Mouse (Mus musculus) Patski (cell line): Measurements from ENCODE around the gene Map6. TPM values are rescaled to one million over a fixed set of nuclear protein-coding genes. Genes with fewer than 3 reads are reported as not detected.
A peak's percentile ranks its signal among the peaks of the same experiment; 100 is the strongest.

Source experiments
- ATAC-seq: fragments of 100-300 bp; one replicate; pipeline ENCODE4 v1.8.0; 2021
- CTCF ChIA-PET: fragments of 350-600 bp; sonication (Branson Sonifier 250); formaldehyde crosslinking; loops from one replicate; lab custom pipeline; 2022; ENCODE audit warnings: inconsistent platforms; lab: Charles Lee
- POLR2A ChIA-PET: fragments of 350-600 bp; sonication (Branson Sonifier 250); formaldehyde crosslinking; loops from one replicate; lab custom pipeline; 2022; ENCODE audit warnings: antibody characterized with exemption, inconsistent platforms; lab: Charles Lee
- DNase-seq: peaks from one replicate; pipeline ENCODE4 v3.0.0-alpha.2; 2011; ENCODE audit warnings: low read depth, low spot score
- H3K27me3 ChIP-seq: fragments of 371-371 bp; one replicate; pipeline ENCODE4 v1.5.1; 2021
- CTCF ChIP-seq: fragments of 100-300 bp; IDR thresholded peaks from one replicate; pipeline ENCODE4 v1.5.1; 2021
- in situ Hi-C: fragments of 300-500 bp; cut with MboI; formaldehyde crosslinking; loops from 3 replicates; pipeline ENCODE4 v1.11.1; 2018; ENCODE audit warnings: low pct_unique_long_range_greater_than_20kb, mixed read lengths
- polyA plus RNA-seq: library from polyadenylated mRNA; unstranded; gene quantifications from one replicate; pipeline ENCODE4 v1.2.3, GENCODE M21; 2021

Map6 gene
- polyA plus RNA-seq, 1 experiment from 2014 or later = 15.8 TPM

DNA sequence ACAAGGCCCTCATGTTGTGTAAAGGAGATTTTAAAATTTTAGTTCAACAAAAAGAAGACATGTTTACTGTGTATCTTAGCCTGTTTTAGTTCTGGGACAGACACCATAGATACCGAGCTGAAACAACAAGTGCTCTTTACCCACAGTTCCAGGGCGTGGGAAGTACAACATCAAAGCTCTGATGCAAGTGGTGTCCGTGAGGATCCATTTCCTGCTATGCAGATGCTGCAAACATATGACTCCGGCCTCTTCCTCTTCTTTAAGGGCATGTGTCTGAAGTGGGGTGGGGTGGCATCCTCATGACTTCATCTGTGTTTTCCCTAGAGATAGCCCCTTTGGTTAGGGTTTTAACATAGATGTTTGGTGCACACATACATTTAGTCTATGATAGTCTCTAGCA, 3.7 kb upstream of the Map6 start:
- TF ChIP-seq CTCF = no peak
- no peaks in the 10 kb centered on the region for H3K27me3 ChIP-seq
- DNase-seq = no peak
- CTCF ChIA-PET = no interaction called here
- ATAC-seq = no peak
- in situ Hi-C loops = no loop called here
- POLR2A ChIA-PET = no interaction called here

DNA sequence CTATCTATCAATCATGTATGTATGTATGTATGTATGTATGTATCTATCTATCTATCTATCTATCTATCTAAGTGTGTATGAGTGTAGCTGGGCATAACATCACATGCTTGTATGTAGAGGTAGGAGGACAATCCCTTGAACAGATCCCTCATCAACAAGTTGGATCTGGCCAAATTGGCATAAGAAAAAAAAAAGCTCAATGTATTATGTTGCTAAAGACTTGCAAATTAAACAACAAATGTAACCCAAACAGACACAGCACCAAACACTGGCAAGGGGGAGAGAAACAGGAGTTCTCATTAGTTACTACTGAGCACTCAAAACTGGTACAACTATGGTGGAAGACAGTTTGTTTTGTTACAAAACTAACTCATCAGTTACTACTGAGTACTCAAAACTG, 2.6 kb upstream of the Map6 start:
- in situ Hi-C loops = no loop called here

DNA sequence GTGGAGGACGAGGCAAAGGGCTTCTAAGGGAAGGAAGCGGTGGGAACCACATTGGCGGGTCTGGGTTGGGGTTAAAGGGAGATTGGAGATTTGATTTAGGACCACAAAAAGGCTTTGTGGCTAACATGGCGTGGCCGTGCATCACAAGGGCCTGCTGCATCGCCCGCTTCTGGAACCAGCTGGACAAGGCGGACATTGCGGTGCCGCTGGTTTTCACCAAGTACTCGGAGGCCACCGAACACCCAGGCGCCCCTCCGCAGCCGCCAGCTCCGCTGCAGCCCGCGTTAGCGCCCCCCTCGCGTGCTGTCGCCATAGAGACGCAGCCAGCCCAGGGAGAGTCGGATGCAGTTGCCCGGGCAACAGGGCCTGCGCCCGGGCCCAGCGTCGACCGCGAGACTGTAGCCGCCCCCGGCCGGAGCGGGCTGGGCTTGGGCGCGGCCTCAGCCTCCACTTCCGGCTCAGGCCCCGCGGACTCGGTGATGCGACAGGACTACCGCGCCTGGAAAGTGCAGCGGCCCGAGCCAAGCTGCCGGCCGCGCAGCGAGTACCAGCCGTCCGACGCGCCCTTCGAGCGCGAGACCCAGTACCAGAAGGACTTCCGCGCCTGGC, 754 bp downstream of the Map6 start:
- ChIA-PET CTCF (no interaction called here), POLR2A (no interaction called here)
- DNase-seq (no peak), ATAC-seq (peak; percentile 54)
- in situ Hi-C loops = no loop called here
- H3K27me3 ChIP-seq = no peaks in the 10 kb centered on the region
- no peak for TF ChIP-seq CTCF

More for the DNA sequence above, 2.6 kb upstream of the Map6 start:
- DNase-seq = no peak
- TF ChIP-seq CTCF = no peak
- POLR2A ChIA-PET = no interaction called here
- no peak for ATAC-seq
- CTCF ChIA-PET = no interaction called here
- no peaks in the 10 kb centered on the region for H3K27me3 ChIP-seq

DNA sequence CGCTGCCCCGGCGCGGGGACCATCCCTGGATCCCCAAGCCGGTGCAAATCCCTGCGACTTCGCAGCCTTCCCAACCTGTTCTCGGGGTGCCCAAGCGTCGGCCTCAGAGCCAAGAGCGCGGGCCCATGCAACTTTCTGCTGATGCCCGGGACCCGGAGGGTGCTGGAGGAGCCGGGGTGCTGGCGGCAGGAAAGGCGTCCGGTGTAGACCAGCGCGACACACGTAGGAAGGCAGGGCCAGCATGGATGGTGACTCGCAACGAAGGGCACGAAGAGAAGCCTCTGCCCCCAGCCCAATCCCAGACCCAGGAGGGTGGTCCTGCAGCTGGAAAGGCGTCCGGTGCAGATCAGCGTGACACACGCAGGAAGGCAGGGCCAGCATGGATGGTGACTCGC, 1.3 kb downstream of the Map6 start:
- ChIA-PET CTCF (no interaction called here), POLR2A (no interaction called here)
- DNase-seq (no peak), ATAC-seq (peak; percentile 44)
- TF ChIP-seq CTCF = no peak
- in situ Hi-C loops = no loop called here
- H3K27me3 ChIP-seq = no peaks in the 10 kb centered on the region

DNA sequence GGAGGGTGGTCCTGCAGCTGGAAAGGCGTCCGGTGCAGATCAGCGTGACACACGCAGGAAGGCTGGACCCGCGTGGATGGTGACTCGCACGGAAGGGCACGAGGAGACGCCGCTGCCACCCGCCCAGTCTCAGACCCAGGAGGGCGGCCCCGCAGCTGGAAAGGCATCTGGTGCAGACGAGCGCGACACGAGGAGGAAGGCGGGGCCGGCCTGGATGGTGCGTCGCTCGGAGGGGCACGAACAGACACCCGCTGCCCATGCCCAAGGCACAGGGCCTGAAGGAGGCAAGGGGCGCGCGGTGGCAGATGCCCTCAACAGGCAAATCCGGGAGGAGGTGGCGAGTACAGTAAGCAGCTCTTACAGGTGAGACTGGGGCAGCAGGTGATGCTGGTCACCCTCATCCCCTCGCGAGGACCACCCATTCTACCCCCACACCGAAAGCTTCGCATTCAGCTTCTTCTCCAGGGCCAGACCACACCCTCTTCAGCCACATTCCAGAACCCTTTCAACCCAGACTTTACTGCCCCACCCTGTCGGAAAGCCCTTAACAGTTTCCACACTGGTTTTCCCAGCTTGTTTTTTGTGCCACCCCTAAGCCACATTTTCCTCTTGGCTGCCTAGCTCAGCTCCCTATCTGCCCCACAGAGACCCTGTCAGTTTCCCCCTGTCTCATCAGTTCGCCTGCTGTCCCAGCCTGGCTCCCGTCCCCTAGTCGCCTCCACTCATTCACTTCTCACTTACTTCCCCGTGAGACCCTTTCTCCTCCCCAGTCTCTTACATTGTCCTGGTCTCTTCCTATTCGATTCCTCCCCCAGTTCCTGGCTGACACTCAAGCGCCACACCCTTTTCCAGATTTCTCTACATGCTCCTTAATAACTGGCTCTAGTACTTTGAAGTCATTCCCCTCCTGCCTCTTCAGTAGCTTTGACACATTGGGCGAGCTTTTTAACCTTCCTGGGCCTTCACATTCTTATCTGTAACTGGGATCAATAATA, 2.0 kb downstream of the Map6 start:
- no peaks in the 10 kb centered on the region for H3K27me3 ChIP-seq
- no peak for TF ChIP-seq CTCF
- CTCF ChIA-PET = interaction anchor here (1.2 to 1.4 kb wide), 2 partner anchors 20 to 118 kb away, joined by 4 read pairs; no protein-coding TSS in a partner anchor
- DNase-seq = no peak
- POLR2A ChIA-PET = no interaction called here
- in situ Hi-C loops = no loop called here
- ATAC-seq = peak; percentile 36

DNA sequence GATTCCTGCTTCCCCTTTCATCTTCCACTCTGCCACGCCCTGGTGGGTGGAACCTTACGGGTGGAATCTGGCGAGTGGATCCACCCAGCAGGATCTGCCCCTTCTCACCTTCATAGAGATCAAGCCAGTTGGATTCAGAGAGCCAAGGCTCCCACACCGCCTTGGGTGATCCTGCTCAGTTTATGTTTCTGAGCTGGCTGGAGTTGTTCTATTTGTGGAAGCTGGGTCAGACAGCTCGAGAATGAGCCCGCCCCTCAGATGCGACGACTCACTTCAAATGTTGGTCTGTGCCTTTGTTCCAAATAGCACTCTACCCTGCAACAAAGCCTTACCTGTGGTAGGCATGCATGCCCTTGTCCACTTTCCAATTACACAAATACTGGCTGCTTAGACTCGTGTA, 4.4 kb downstream of the Map6 start:
- POLR2A ChIA-PET = no interaction called here
- ATAC-seq = no peak
- H3K27me3 ChIP-seq = no peaks in the 10 kb centered on the region
- no peak for DNase-seq
- in situ Hi-C loops = no loop called here
- no peak for TF ChIP-seq CTCF
- CTCF ChIA-PET = no interaction called here

DNA sequence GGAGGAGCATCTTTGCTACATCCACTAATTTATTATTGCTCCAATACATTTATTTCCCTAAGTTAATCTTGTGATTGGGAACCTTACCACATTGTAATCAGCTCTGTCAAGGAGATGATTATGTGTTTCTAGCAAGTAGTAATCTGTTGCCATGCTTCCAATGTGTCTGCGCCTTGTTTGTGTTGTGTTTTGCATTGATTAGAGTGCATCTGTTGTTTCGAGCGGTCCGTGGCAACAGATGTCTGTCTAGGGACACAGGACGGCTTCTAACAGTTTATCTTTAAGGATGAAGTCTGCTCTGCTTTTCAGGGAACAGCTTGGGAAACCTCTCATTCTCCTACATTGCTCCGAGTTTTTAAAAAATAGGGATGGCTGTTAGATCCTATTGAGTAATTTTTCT, 7.9 kb downstream of the Map6 start:
- ChIA-PET POLR2A (no interaction called here), CTCF (no interaction called here)
- DNase-seq (no peak), ATAC-seq (no peak)
- in situ Hi-C loops = no loop called here
- H3K27me3 ChIP-seq = no peaks in the 10 kb centered on the region
- TF ChIP-seq CTCF = no peak

DNA sequence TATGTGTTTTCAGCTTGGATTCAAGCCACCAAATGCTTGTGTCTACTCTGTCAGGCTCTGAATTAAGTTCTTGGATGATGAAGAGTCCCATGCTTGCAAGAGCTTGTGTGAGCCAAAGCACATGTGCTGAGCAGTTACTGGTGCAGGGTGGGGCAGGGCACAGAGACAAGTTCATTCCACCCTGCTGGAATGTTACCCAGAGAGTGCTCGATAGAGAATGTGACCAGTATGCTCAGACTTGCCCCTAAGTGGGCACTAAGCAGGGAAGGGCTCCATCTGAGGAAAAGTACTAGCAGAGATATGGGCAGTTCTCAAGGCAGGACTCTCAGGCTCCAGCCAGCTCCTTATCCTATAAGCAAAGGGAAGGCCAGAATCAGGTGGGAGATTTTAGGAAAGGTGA, 9.4 kb downstream of the Map6 start:
- CTCF ChIA-PET = interaction anchor here (0.8 kb wide), 1 partner anchor 18 kb away, joined by 4 read pairs; no protein-coding TSS in a partner anchor
- ATAC-seq = no peak

DNA sequence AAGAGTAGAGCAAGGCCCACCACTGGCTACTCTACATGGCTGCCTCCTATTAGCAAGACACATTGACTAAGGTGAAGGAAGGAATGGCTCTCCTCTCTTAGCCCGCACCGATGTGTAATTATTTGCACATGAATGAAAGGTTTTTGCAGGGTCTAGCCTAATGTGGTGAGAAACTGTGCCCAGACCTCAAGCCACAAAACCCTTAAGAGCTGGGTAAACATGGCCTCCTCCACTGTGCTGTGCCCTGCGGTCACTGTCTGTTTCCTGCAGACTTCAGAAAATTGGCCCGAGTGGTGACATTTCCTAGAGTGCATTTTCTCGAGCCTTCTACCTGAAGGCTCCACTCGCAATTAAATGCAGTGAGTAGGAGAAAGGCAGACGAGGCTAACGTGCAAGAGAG, 11.1 kb downstream of the Map6 start:
- CTCF ChIA-PET = no interaction called here
- no peaks in the 10 kb centered on the region for H3K27me3 ChIP-seq
- DNase-seq (no peak), ATAC-seq (no peak)
- no peak for TF ChIP-seq CTCF
- in situ Hi-C loops = no loop called here
- POLR2A ChIA-PET = no interaction called here

More for the DNA sequence above, 9.4 kb downstream of the Map6 start:
- no peak for TF ChIP-seq CTCF
- H3K27me3 ChIP-seq = no peaks in the 10 kb centered on the region
- DNase-seq = no peak
- POLR2A ChIA-PET = no interaction called here
- in situ Hi-C loops = no loop called here

DNA sequence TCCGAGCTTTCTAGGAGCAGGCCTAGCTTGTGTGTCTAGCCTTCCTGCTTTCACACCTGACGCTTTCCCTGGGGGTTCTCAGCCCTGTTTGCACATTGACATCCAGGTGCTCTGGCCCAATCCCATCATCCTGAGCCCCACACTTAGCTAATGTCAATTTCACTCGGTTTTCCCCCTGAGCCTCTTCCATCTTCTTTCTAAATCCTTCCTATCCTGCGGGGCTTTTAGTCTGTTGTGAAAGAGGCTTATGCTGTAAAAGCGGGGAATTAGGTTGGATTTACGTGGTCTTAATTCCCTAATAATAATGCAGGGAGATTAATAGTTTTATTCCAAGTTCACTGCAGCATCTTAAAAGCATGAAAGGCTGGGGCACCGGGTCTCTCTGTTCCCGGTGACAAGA, 12.3 kb downstream of the Map6 start:
- CTCF ChIA-PET = no interaction called here
- no peak for ATAC-seq
- no peaks in the 10 kb centered on the region for H3K27me3 ChIP-seq
- POLR2A ChIA-PET = no interaction called here
- in situ Hi-C loops = no loop called here
- no peak for DNase-seq
- TF ChIP-seq CTCF = no peak

DNA sequence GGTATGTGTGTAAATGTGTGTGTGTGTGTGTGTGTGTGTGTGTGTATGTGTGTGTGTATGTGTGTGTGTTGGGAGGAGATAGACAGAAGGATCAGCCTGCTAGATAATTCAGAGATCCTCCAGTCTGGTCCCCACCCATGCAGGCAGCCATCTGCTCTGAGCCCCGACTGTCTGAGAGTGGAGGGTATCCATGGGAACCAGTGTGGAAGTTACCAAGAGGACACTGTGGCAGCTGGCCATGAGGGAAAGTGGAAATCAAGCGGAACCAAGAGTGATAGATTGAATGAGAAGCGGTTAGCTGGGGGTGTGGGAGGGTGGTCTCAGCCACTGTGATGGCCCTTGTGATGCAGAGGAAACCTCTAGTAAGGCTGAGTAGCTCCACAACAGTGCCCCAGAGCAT, 20.0 kb downstream of the Map6 start:
- CTCF ChIA-PET = no interaction called here
- in situ Hi-C loops = no loop called here
- ATAC-seq (no peak), DNase-seq (no peak)
- no peak for TF ChIP-seq CTCF
- H3K27me3 ChIP-seq = no peaks in the 10 kb centered on the region
- POLR2A ChIA-PET = no interaction called here
